Mouse (Mus musculus) spleen, adult 2 months (tissue): Measurements from ENCODE around the gene Ffar3. TPM values are rescaled to one million over a fixed set of nuclear protein-coding genes. Genes with fewer than 3 reads are reported as not detected.
A peak's percentile ranks its signal among the peaks of the same experiment; 100 is the strongest.
"Not testable (repeated sequence)": the region's sequence is repeated elsewhere in the genome, so short reads cannot be mapped to it uniquely, and the experiment has no call there.

Experiments
- DNase-seq, 2 experiments: peaks; one replicate each; pipeline versions ENCODE4 v3.0.0 to v3.0.0-alpha.2; 2012 to 2021; ENCODE audit warnings: low spot score in 2 of 2, low read depth in 1 of 2
- H3K27ac ChIP-seq: fragments of 200-500 bp; 2 replicates; pipeline ENCODE4 v1.5.1; 2012; ENCODE audit warnings: low read length, inconsistent platforms; ENCODE audit not compliant: insufficient read depth
- H3K27me3 ChIP-seq: fragments of 200-500 bp; 2 replicates; pipeline ENCODE4 v1.6.1; 2012; ENCODE audit warnings: mild to moderate bottlenecking, moderate library complexity, low read length, inconsistent platforms; ENCODE audit not compliant: control insufficient read depth, insufficient read depth
- H3K36me3 ChIP-seq: fragments of 200-500 bp; 2 replicates; pipeline ENCODE4 v1.6.1; 2012; ENCODE audit warnings: mild to moderate bottlenecking, low read length, inconsistent platforms; ENCODE audit not compliant: control insufficient read depth, insufficient read depth
- H3K4me1 ChIP-seq: fragments of 200-500 bp; 2 replicates; pipeline ENCODE4 v1.6.1; 2011; ENCODE audit warnings: inconsistent platforms; ENCODE audit not compliant: control insufficient read depth, insufficient read depth, insufficient read length
- H3K4me3 ChIP-seq: fragments of 200-500 bp; 2 replicates; pipeline ENCODE4 v1.5.1; 2011; ENCODE audit warnings: mild to moderate bottlenecking, inconsistent platforms; ENCODE audit not compliant: insufficient read depth, insufficient read length; ENCODE audit errors: extremely low read depth
- CTCF ChIP-seq: fragments of 200-500 bp; IDR thresholded peaks from 2 replicates; pipeline ENCODE4 v1.5.1; 2011; ENCODE audit warnings: mild to moderate bottlenecking, inconsistent platforms; ENCODE audit not compliant: insufficient read depth, insufficient read length, insufficient replicate concordance; ENCODE audit errors: extremely low read depth
- POLR2A ChIP-seq: fragments of 200-500 bp; IDR thresholded peaks from 2 replicates; pipeline ENCODE4 v1.6.1; 2011; ENCODE audit warnings: low read depth, low read length, inconsistent platforms
- WGBS: fragments of 180-500 bp; shearing (Covaris S2); methylation state at CpG from one replicate; pipeline ENCODE4 v1.1.7; 2018; 5-methylcytosine and 5-hydroxymethylcytosine counted together
- polyA plus RNA-seq: library from polyadenylated mRNA; depleted of rRNA; stranded (reverse); fragments of >200 nt; gene quantifications from 2 replicates; pipeline ENCODE4 v1.2.3, GENCODE M21; 2012

Ffar3 gene
- polyA plus RNA-seq, 1 experiment, result 0.84 TPM

GRCm38 (mm10) chr7:30832261-30832660 is 23.7 kb downstream of the Ffar3 start:
- Histone ChIP-seq H3K27me3 (no peaks in the 10 kb centered on the region), H3K4me1 (peaks cover 3% of the 10 kb centered on the region; the same call in 1 of the 2 replicates), H3K36me3 (no peaks in the 10 kb centered on the region), H3K27ac (peak overlapping the region; percentile 20; the same call in 1 of the 2 replicates), H3K4me3 (no peak overlapping the region)
- DNase-seq, result no peak
- 36% methylated on average over 17 of the region's 17 CpGs for WGBS
- TF ChIP-seq POLR2A (no peak), CTCF (no peak)

- no peak for DNase-seq
- H3K27me3 ChIP-seq, result no peaks in the 10 kb centered on the region
- no peak overlapping the region for H3K4me3 ChIP-seq
- no peaks in the 10 kb centered on the region for H3K36me3 ChIP-seq
- peak overlapping the region; percentile 40 for H3K27ac ChIP-seq
- peaks cover 3% of the 10 kb centered on the region; the same call in 1 of the 2 replicates for H3K4me1 ChIP-seq
- WGBS, result 64% methylated on average over 3 of the region's 3 CpGs
- no peak for TF ChIP-seq POLR2A
- TF ChIP-seq CTCF, result no peak
Measured at GRCm38 (mm10) chr7:30829428-30829827, 26.6 kb downstream of the Ffar3 start.

GRCm38 (mm10) chr7:30828871-30829270 is 27.1 kb downstream of the Ffar3 start:
- H3K27me3 ChIP-seq, H3K4me1 ChIP-seq, DNase-seq, H3K27ac ChIP-seq, H3K4me3 ChIP-seq, H3K36me3 ChIP-seq: not testable (repeated sequence)

- 85% methylated on average over 10 of the region's 10 CpGs for WGBS
- Histone ChIP-seq H3K4me3 (no peak overlapping the region), H3K27me3 (no peaks in the 10 kb centered on the region), H3K27ac (no peak overlapping the region), H3K4me1 (peaks cover 3% of the 10 kb centered on the region; the same call in 1 of the 2 replicates), H3K36me3 (no peaks in the 10 kb centered on the region)
- DNase-seq, result no peak
- TF ChIP-seq CTCF, result no peak
- TF ChIP-seq POLR2A, result no peak
Measured at GRCm38 (mm10) chr7:30826660-30827059, 29.3 kb downstream of the Ffar3 start.

- DNase-seq, result no peak
- Histone ChIP-seq H3K4me3 (no peak overlapping the region), H3K27me3 (no peaks in the 10 kb centered on the region), H3K36me3 (no peaks in the 10 kb centered on the region), H3K4me1 (peaks cover 21% of the 10 kb centered on the region), H3K27ac (no peak overlapping the region)
- TF ChIP-seq POLR2A (no peak), CTCF (no peak)
- 91% methylated on average over 3 of the region's 3 CpGs for WGBS
Measured at GRCm38 (mm10) chr7:30824306-30824705, 31.7 kb downstream of the Ffar3 start.

- no peaks in the 10 kb centered on the region for H3K36me3 ChIP-seq
- no peak for TF ChIP-seq CTCF
- no peak for TF ChIP-seq POLR2A
- DNase-seq, result no peak
- no peak within 1 kb of the TSS for H3K4me3 ChIP-seq
- no peaks in the 10 kb centered on the region for H3K27me3 ChIP-seq
- no peak within 1 kb of the TSS for H3K27ac ChIP-seq
- H3K4me1 ChIP-seq, result peaks cover 24% of the 10 kb centered on the region
- 94% methylated on average over 18 of the region's 18 CpGs for WGBS
Measured at GRCm38 (mm10) chr7:30823675-30824074, 32.3 kb downstream of the Ffar3 start, which contains the start of gene Ffar2. Gene Ffar2 (minus strand): TSS chr7:30823775.

- H3K27me3 ChIP-seq, result no peaks in the 10 kb centered on the region
- DNase-seq, result no peak
- WGBS, result 35% methylated on average over 5 of the region's 5 CpGs
- peaks cover 24% of the 10 kb centered on the region for H3K4me1 ChIP-seq
- no peaks in the 10 kb centered on the region for H3K36me3 ChIP-seq
- H3K27ac ChIP-seq, result peak overlapping the region; percentile 54
- H3K4me3 ChIP-seq, result no peak overlapping the region
- no peak for TF ChIP-seq POLR2A
- no peak for TF ChIP-seq CTCF
Measured at GRCm38 (mm10) chr7:30821532-30821931, 34.4 kb downstream of the Ffar3 start.
